Mouse (Mus musculus): Measurements from ENCODE around the gene Pitpnm3.
"Not testable (repeated sequence)": the region's sequence is repeated elsewhere in the genome, so short reads cannot be mapped to it uniquely, and the experiment has no call there.

Gene Pitpnm3

GRCm38 (mm10) chr11:72135383-72136158 is at the start of gene Pitpnm3:
Gene Pitpnm3, minus strand, starts transcription at chr11:72135778.
- DNase-seq (ENCODE audit: low spot score in 2 of 2), result no peak

GRCm38 (mm10) chr11:72184252-72184651 is 48.7 kb upstream of the Pitpnm3 start:
- DNase-seq (ENCODE audit: low spot score in 2 of 2), result no peak

- no peak for DNase-seq (ENCODE audit: low spot score in 2 of 2)
Observed at GRCm38 (mm10) chr11:72181136-72181535, 45.6 kb upstream of the Pitpnm3 start.

- DNase-seq (ENCODE audit: low spot score in 2 of 2), result no peak
Observed at GRCm38 (mm10) chr11:72180556-72180955, 45.0 kb upstream of the Pitpnm3 start.

- no peak for DNase-seq (ENCODE audit: low spot score in 2 of 2)
Observed at GRCm38 (mm10) chr11:72176553-72176952, 41.0 kb upstream of the Pitpnm3 start.

GRCm38 (mm10) chr11:72175966-72176365 is 40.4 kb upstream of the Pitpnm3 start:
- no peak for DNase-seq (ENCODE audit: low spot score in 2 of 2)

GRCm38 (mm10) chr11:72174721-72175120 is 39.1 kb upstream of the Pitpnm3 start:
- no peak for DNase-seq (ENCODE audit: low spot score in 2 of 2)

- no peak for DNase-seq (ENCODE audit: low spot score in 2 of 2)
Observed at GRCm38 (mm10) chr11:72173506-72173905, 37.9 kb upstream of the Pitpnm3 start.

GRCm38 (mm10) chr11:72171906-72172305 is 36.3 kb upstream of the Pitpnm3 start:
- DNase-seq (ENCODE audit: low spot score in 2 of 2), result not testable (repeated sequence)

GRCm38 (mm10) chr11:72169871-72170270 is 34.3 kb upstream of the Pitpnm3 start:
- DNase-seq (ENCODE audit: low spot score in 2 of 2), result no peak

GRCm38 (mm10) chr11:72163198-72163597 is 27.6 kb upstream of the Pitpnm3 start:
- no peak for DNase-seq (ENCODE audit: low spot score in 2 of 2)

- DNase-seq (ENCODE audit: low spot score in 2 of 2), result no peak
Observed at GRCm38 (mm10) chr11:72156624-72157023, 21.0 kb upstream of the Pitpnm3 start.

GRCm38 (mm10) chr11:72155981-72156428 is 20.4 kb upstream of the Pitpnm3 start:
- no peak for DNase-seq (ENCODE audit: low spot score in 2 of 2)

- no peak for DNase-seq (ENCODE audit: low spot score in 2 of 2)
Observed at GRCm38 (mm10) chr11:72155186-72155980, 19.8 kb upstream of the Pitpnm3 start.

GRCm38 (mm10) chr11:72153122-72153862 is 17.7 kb upstream of the Pitpnm3 start:
- no peak for DNase-seq (ENCODE audit: low spot score in 2 of 2)

- DNase-seq (ENCODE audit: low spot score in 2 of 2), result no peak
Observed at GRCm38 (mm10) chr11:72151120-72151519, 15.5 kb upstream of the Pitpnm3 start.

GRCm38 (mm10) chr11:72147910-72148309 is 12.3 kb upstream of the Pitpnm3 start:
- DNase-seq (ENCODE audit: low spot score in 2 of 2), result no peak

GRCm38 (mm10) chr11:72145877-72146248 is 10.3 kb upstream of the Pitpnm3 start:
- DNase-seq (ENCODE audit: low spot score in 2 of 2), result no peak

- peak; percentile 15 to 19 for DNase-seq (ENCODE audit: low spot score in 2 of 2)
Observed at GRCm38 (mm10) chr11:72145182-72145876, 9.8 kb upstream of the Pitpnm3 start.

- DNase-seq (ENCODE audit: low spot score in 2 of 2), result no peak
Observed at GRCm38 (mm10) chr11:72142889-72143288, 7.3 kb upstream of the Pitpnm3 start.

GRCm38 (mm10) chr11:72140198-72140597 is 4.6 kb upstream of the Pitpnm3 start:
- DNase-seq (ENCODE audit: low spot score in 2 of 2), result no peak
